Mouse (Mus musculus) stomach, postnatal 0 days (tissue): ENCODE data around the gene Psmd3.

Source experiments
- CTCF ChIP-seq: IDR thresholded peaks from 2 replicates; pipeline ENCODE4 v1.5.1; 2016; ENCODE audit warnings: antibody characterized with exemption, low read depth, mild to moderate bottlenecking, moderate library complexity
- EP300 ChIP-seq: optimal IDR thresholded peaks from 2 replicates; pipeline ENCODE3; 2016; ENCODE audit warnings: antibody characterized with exemption

- TF ChIP-seq CTCF = no peak
- TF ChIP-seq EP300 = no peak
These were observed 14.9 kb downstream of the Psmd3 start for GRCm38 (mm10) chr11:98697225-98697624.
